In genomic region chr10:75882433-75883231, GRCm38 (mm10) we compare ENCODE assay signal across 9 mouse cellular contexts. TPM values are rescaled to one million over a fixed set of nuclear protein-coding genes. Genes with fewer than 3 reads are reported as not detected.
DNase-seq lines count a peak whose midpoint lies in the region; ATAC-seq lines count a peak whose summit lies in the region.
"Had no signal": no experiment of that assay in that cellular context is flagged by ENCODE, and none has a peak within 500 bp of the region (broad histone marks: within the 10 kb centered on the region; RNA-seq: fewer than 3 reads in every experiment).

No protein-coding gene starts in this region.

- no peak for DNase-seq in kidney, adult 18-20 months
- no peak for DNase-seq in left cerebral cortex, postnatal 25 days (ENCODE audit: low spot score in 2 of 2)
- DNase-seq in layer of hippocampus, adult 11-12 months (ENCODE audit: low spot score), result no peak
- no peak for DNase-seq in adrenal gland, postnatal 14 days

- H3K27me3 ChIP-seq in kidney, embryonic 15.5 days, result no peaks in the 10 kb centered on the region
- H3K27me3 ChIP-seq in embryonic facial prominence, embryonic 12.5 days, result no peaks in the 10 kb centered on the region
- H3K27me3 ChIP-seq in intestine, embryonic 15.5 days (replicated peaks), result no peaks in the 10 kb centered on the region
- H3K27me3 ChIP-seq in neural tube, embryonic 12.5 days (replicated peaks), result no peaks in the 10 kb centered on the region
- H3K27me3 ChIP-seq: Patski had no signal

- H3K27ac ChIP-seq in kidney, embryonic 15.5 days, result peak overlapping the region; percentile 81
- H3K27ac ChIP-seq in embryonic facial prominence, embryonic 12.5 days, result peak overlapping the region; percentile 67
- no peak overlapping the region for H3K27ac ChIP-seq in intestine, embryonic 15.5 days
- H3K27ac ChIP-seq in neural tube, embryonic 12.5 days, result no peak overlapping the region

- intact Hi-C loops in left cerebral cortex, postnatal 25 days (cut with DNase I), result loop anchor here (2.0 kb wide), 1 partner anchor 68 kb away; no protein-coding TSS in a partner anchor

- H3K9me3 ChIP-seq in kidney, embryonic 15.5 days (replicated peaks), result no peaks in the 10 kb centered on the region
- H3K9me3 ChIP-seq in embryonic facial prominence, embryonic 12.5 days, result no peaks in the 10 kb centered on the region
- H3K9me3 ChIP-seq in intestine, embryonic 15.5 days, result no peaks in the 10 kb centered on the region
- H3K9me3 ChIP-seq in neural tube, embryonic 12.5 days, result no peaks in the 10 kb centered on the region

- H3K36me3 ChIP-seq in kidney, embryonic 15.5 days, result no peaks in the 10 kb centered on the region
- H3K36me3 ChIP-seq in embryonic facial prominence, embryonic 12.5 days, result no peaks in the 10 kb centered on the region
- no peaks in the 10 kb centered on the region for H3K36me3 ChIP-seq in intestine, embryonic 15.5 days
- no peaks in the 10 kb centered on the region for H3K36me3 ChIP-seq in neural tube, embryonic 12.5 days

- H3K4me2 ChIP-seq in kidney, embryonic 15.5 days, result peak overlapping the region; percentile 51
- peak overlapping the region; percentile 37 for H3K4me2 ChIP-seq in embryonic facial prominence, embryonic 12.5 days (replicated peaks)
- peak overlapping the region; percentile 39 for H3K4me2 ChIP-seq in intestine, embryonic 15.5 days (replicated peaks)
- peak overlapping the region; percentile 41 for H3K4me2 ChIP-seq in neural tube, embryonic 12.5 days (replicated peaks)

- H3K4me3 ChIP-seq in kidney, embryonic 15.5 days (replicated peaks), result peak overlapping the region; percentile 17; the same call in 1 of the 2 replicates
- H3K4me3 ChIP-seq in embryonic facial prominence, embryonic 12.5 days, result no peak overlapping the region
- H3K4me3 ChIP-seq in intestine, embryonic 15.5 days (replicated peaks), result no peak overlapping the region
- H3K4me3 ChIP-seq in neural tube, embryonic 12.5 days, result no peak overlapping the region

- peaks cover 20% of the 10 kb centered on the region for H3K4me1 ChIP-seq in kidney, embryonic 15.5 days
- peaks cover 20% of the 10 kb centered on the region for H3K4me1 ChIP-seq in embryonic facial prominence, embryonic 12.5 days
- H3K4me1 ChIP-seq in intestine, embryonic 15.5 days (replicated peaks), result peaks cover 13% of the 10 kb centered on the region
- no peaks in the 10 kb centered on the region for H3K4me1 ChIP-seq in neural tube, embryonic 12.5 days

- peak; percentile 49 for ATAC-seq in kidney, embryonic 15.5 days (replicated peaks; ENCODE audit: low FRiP score)
- ATAC-seq in embryonic facial prominence, embryonic 12.5 days (ENCODE audit: insufficient number of reproducible peaks, insufficient read depth, low FRiP score, low TSS enrichment), result peak; percentile 38; the same call in 1 of the 2 replicates
- peak; percentile 46 for ATAC-seq in intestine, embryonic 15.5 days
- ATAC-seq in neural tube, embryonic 12.5 days (ENCODE audit: low FRiP score, low read depth), result peak; percentile 23; the same call in 1 of the 2 replicates
- ATAC-seq: Patski had no signal

- H3K9ac ChIP-seq in kidney, embryonic 15.5 days, result 0 out of 2 replicates have a peak overlapping the region, but pooled peaks have one; percentile 10
- 0 out of 2 replicates have a peak overlapping the region, but pooled peaks have one; percentile 27 for H3K9ac ChIP-seq in embryonic facial prominence, embryonic 12.5 days
- no peak overlapping the region for H3K9ac ChIP-seq in intestine, embryonic 15.5 days
- no peak overlapping the region for H3K9ac ChIP-seq in neural tube, embryonic 12.5 days

- WGBS in kidney, embryonic 15.5 days, result 9% methylated on average over 15 of the region's 15 CpGs
- 4% methylated on average over 15 of the region's 15 CpGs for WGBS in embryonic facial prominence, embryonic 12.5 days
- WGBS in intestine, embryonic 15.5 days, result 8% methylated on average over 15 of the region's 15 CpGs
- WGBS in neural tube, embryonic 12.5 days, result 7% methylated on average over 15 of the region's 15 CpGs

RNA-seq across cellular contexts. Expression of gene Derl3, which starts 10.6 kb away (rescaled TPM):
- polyA plus RNA-seq in kidney, embryonic 15.5 days (2015; fragmentation: Nextera tagmentation; extraction: Ambion mirVana), result 3.3 and 5.0 TPM in 2 replicates
- polyA plus RNA-seq in embryonic facial prominence, embryonic 12.5 days (2016; fragmentation: Nextera tagmentation; extraction: Ambion mirVana), result 3.2 and 3.9 TPM in 2 replicates
- polyA plus RNA-seq in intestine, embryonic 15.5 days (2015; fragmentation: Nextera tagmentation; extraction: Ambion mirVana), result 4.4 and 8.5 TPM in 2 replicates
- polyA plus RNA-seq in neural tube, embryonic 12.5 days (2016; fragmentation: Nextera tagmentation; extraction: Ambion mirVana), result 2.7 TPM in 2 replicates
- 1 to 10 TPM; 2.8 to 3.4 TPM for total RNA-seq in left cerebral cortex, postnatal 25 days (2021)
- 1.8 and 1.9 TPM in 2 replicates for total RNA-seq in adrenal gland, postnatal 14 days (2021)

RNA-seq across cellular contexts. Expression of gene Mif, which starts 22.6 kb away (rescaled TPM):
- polyA plus RNA-seq in kidney, embryonic 15.5 days (2015; fragmentation: Nextera tagmentation; extraction: Ambion mirVana), result 2,032 and 2,056 TPM in 2 replicates
- 1,615 and 1,742 TPM in 2 replicates for polyA plus RNA-seq in embryonic facial prominence, embryonic 12.5 days (2016; fragmentation: Nextera tagmentation; extraction: Ambion mirVana)
- polyA plus RNA-seq in intestine, embryonic 15.5 days (2015; fragmentation: Nextera tagmentation; extraction: Ambion mirVana), result 2,230 and 2,305 TPM in 2 replicates
- 1,568 and 1,704 TPM in 2 replicates for polyA plus RNA-seq in neural tube, embryonic 12.5 days (2016; fragmentation: Nextera tagmentation; extraction: Ambion mirVana)
- 100 to 1,000 TPM; 522 to 530 TPM for total RNA-seq in left cerebral cortex, postnatal 25 days (2021)
- total RNA-seq in adrenal gland, postnatal 14 days (2021), result 259 and 296 TPM in 2 replicates

RNA-seq across cellular contexts. Expression of gene Smarcb1, which starts 38.8 kb away (rescaled TPM):
- polyA plus RNA-seq in kidney, embryonic 15.5 days (2015; fragmentation: Nextera tagmentation; extraction: Ambion mirVana), result 219 and 239 TPM in 2 replicates
- polyA plus RNA-seq in embryonic facial prominence, embryonic 12.5 days (2016; fragmentation: Nextera tagmentation; extraction: Ambion mirVana), result 269 TPM in 2 replicates
- 170 and 171 TPM in 2 replicates for polyA plus RNA-seq in intestine, embryonic 15.5 days (2015; fragmentation: Nextera tagmentation; extraction: Ambion mirVana)
- polyA plus RNA-seq in neural tube, embryonic 12.5 days (2016; fragmentation: Nextera tagmentation; extraction: Ambion mirVana), result 282 and 298 TPM in 2 replicates
- 10 to 100 TPM; 75.2 to 81.8 TPM for total RNA-seq in left cerebral cortex, postnatal 25 days (2021)
- total RNA-seq in adrenal gland, postnatal 14 days (2021), result 75.0 and 79.3 TPM in 2 replicates

RNA-seq across cellular contexts. Expression of gene Gstt2, which starts 45.4 kb away (rescaled TPM):
- 38.2 and 39.6 TPM in 2 replicates for polyA plus RNA-seq in kidney, embryonic 15.5 days (2015; fragmentation: Nextera tagmentation; extraction: Ambion mirVana)
- 9.6 and 12.0 TPM in 2 replicates for polyA plus RNA-seq in embryonic facial prominence, embryonic 12.5 days (2016; fragmentation: Nextera tagmentation; extraction: Ambion mirVana)
- polyA plus RNA-seq in intestine, embryonic 15.5 days (2015; fragmentation: Nextera tagmentation; extraction: Ambion mirVana), result 57.5 and 63.1 TPM in 2 replicates
- 8.4 and 8.9 TPM in 2 replicates for polyA plus RNA-seq in neural tube, embryonic 12.5 days (2016; fragmentation: Nextera tagmentation; extraction: Ambion mirVana)
- 1 to 10 TPM; 4.0 to 5.5 TPM for total RNA-seq in left cerebral cortex, postnatal 25 days (2021)
- total RNA-seq in adrenal gland, postnatal 14 days (2021), result 33.3 and 40.9 TPM in 2 replicates

RNA-seq across cellular contexts. Expression of gene Chchd10, which starts 50.3 kb away (rescaled TPM):
- 140 and 148 TPM in 2 replicates for polyA plus RNA-seq in kidney, embryonic 15.5 days (2015; fragmentation: Nextera tagmentation; extraction: Ambion mirVana)
- 10.2 and 11.8 TPM in 2 replicates for polyA plus RNA-seq in embryonic facial prominence, embryonic 12.5 days (2016; fragmentation: Nextera tagmentation; extraction: Ambion mirVana)
- 171 and 215 TPM in 2 replicates for polyA plus RNA-seq in intestine, embryonic 15.5 days (2015; fragmentation: Nextera tagmentation; extraction: Ambion mirVana)
- polyA plus RNA-seq in neural tube, embryonic 12.5 days (2016; fragmentation: Nextera tagmentation; extraction: Ambion mirVana), result 20.2 and 20.6 TPM in 2 replicates
- total RNA-seq in left cerebral cortex, postnatal 25 days (2021), result 100 to 1,000 TPM; 372 to 390 TPM
- 1,334 and 1,341 TPM in 2 replicates for total RNA-seq in adrenal gland, postnatal 14 days (2021)

Comparison
In these comparisons a context has a peak if more than half of its experiments do, and no peak if none do; other contexts are left out.
1. H3K27ac ChIP-seq: peak in kidney, embryonic 15.5 days (single experiment) and embryonic facial prominence, embryonic 12.5 days (single experiment); none in intestine, embryonic 15.5 days (single experiment) and neural tube, embryonic 12.5 days (single experiment).
2. H3K9ac ChIP-seq: peak in kidney, embryonic 15.5 days (single experiment) and embryonic facial prominence, embryonic 12.5 days (single experiment); none in intestine, embryonic 15.5 days (single experiment) and neural tube, embryonic 12.5 days (single experiment).
3. Peak in every context shown above with its lines, with median percentiles within 50 percentile points of each other: ATAC-seq and H3K4me2 ChIP-seq.